Mouse (Mus musculus): ENCODE data around the gene Olfr115. TPM values are rescaled to one million over a fixed set of nuclear protein-coding genes. Genes with fewer than 3 reads are reported as not detected.

Olfr115 gene
- not detected for total RNA-seq (2022)

GRCm38 (mm10) chr17:37627009-37627408, at the start of gene Olfr115, which contains the start of gene Olfr116:
Gene Olfr115, minus strand, starts transcription at chr17:37627109.
Gene Olfr116, minus strand, starts transcription at chr17:37627199.
- no peak for DNase-seq (ENCODE audit: low spot score in 2 of 2)

DNA sequence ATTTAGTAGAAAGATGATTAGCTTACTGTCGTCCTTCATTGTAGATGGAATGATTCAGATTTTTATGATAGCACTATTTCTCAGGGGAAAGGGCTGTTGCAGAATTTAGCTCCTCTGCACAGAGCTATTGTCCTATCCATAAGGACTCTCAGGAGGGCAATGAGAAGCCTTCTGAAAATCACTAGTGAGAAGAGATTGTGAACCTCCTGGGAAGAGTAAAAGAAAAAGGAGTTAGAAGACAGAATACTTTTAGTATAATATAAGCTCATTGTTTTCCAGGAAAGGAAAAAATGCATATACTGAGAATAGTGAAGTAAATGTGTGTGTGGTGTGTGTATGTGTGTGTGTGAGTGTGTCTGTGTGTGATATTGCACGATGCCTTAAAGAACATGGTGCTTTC, 39.8 kb upstream of the Olfr115 start, which contains the start of gene Olfr118:
Olfr118 (plus strand) TSS at position 301 of the 400 bp plus-strand sequence.
- DNase-seq (ENCODE audit: low spot score in 2 of 2): no peak

GRCm38 (mm10) chr17:37663682-37664081, 36.8 kb upstream of the Olfr115 start, which contains the start of gene Olfr117:
Gene Olfr117, minus strand, starts transcription at chr17:37663782.
- no peak for DNase-seq (ENCODE audit: low spot score in 2 of 2)

- no peak for DNase-seq (ENCODE audit: low spot score in 2 of 2)
Observed at GRCm38 (mm10) chr17:37592643-37593042, 34.3 kb downstream of the Olfr115 start, which contains the start of gene Olfr114. Gene Olfr114, minus strand, starts transcription at chr17:37592743.

DNA sequence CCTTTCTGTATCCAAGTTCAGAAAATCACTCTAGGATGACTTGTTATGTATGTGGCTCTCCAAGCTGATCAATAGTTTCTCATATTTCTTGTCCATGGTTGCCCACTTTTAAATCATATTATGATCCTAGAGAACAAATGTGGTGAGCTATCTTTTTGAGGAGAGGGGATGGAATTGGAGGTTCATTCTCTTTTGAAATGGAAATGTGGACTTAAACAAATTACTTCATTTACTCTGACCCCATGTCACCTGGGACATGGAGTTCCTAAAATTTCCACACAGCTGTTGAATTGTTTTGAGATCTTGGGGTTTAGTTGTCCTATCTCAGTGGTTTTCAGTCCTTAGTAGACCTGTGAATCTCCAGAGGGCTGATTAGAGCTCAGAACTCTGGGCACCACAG, 49.3 kb downstream of the Olfr115 start, which contains the start of gene Olfr113:
Olfr113 (minus strand) TSS at position 101 of the 400 bp plus-strand sequence.
- no peak for DNase-seq (ENCODE audit: low spot score in 2 of 2)

DNA sequence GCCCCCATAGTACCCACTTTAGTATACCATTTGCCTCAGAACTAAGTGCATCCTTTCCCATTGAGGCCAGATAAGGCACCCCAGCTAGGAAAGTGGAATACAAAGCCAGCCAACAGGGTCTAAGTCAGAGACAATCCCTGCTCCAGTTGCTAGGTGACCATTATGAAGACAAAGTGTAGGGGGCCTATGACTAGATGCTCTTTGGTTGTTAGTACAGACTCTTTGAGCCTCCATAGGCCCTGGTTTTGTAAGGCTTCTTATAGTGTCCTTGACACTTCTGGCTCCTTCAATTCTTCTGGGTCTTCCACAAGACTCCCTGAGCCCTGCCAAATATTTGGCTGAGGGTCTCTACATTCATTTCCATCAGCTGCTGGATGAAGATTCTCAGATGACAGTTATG, 57.6 kb downstream of the Olfr115 start, which contains the start of gene Olfr112:
Olfr112 (minus strand) TSS at position 101 of the 400 bp plus-strand sequence.
- no peak for DNase-seq (ENCODE audit: low spot score in 2 of 2)

Other genes starting within 250 kb of the Olfr115 start
- gene Olfr105-ps, start 248.1 kb downstream of the Olfr115 start, total RNA-seq (2022): not detected
- not detected for gene Olfr106-ps, start 236.7 kb downstream of the Olfr115 start, total RNA-seq (2022)
- gene Olfr107, start 227.9 kb downstream of the Olfr115 start, total RNA-seq (2022): not detected
- gene Olfr108, start 181.6 kb downstream of the Olfr115 start, total RNA-seq (2022): not detected
- gene Olfr109, start 168.2 kb downstream of the Olfr115 start, total RNA-seq (2022): not detected
- gene H2-M2, start 143.6 kb downstream of the Olfr115 start, total RNA-seq (2022): not detected
- 1 to 10 TPM in 2 of 4 experiments, not detected in 2; 1.8 to 2.5 TPM for gene Olfr110, start 134.6 kb downstream of the Olfr115 start, total RNA-seq (2022)
- 1 to 10 TPM in 2 of 4 experiments, not detected in 2; 4.8 to 5.5 TPM for gene Olfr111, start 119.1 kb downstream of the Olfr115 start, total RNA-seq (2022)
- gene Olfr112, start 57.7 kb downstream of the Olfr115 start, total RNA-seq (2022): not detected
- gene Olfr113, start 49.4 kb downstream of the Olfr115 start, total RNA-seq (2022): not detected
- gene Olfr114, start 34.4 kb downstream of the Olfr115 start, total RNA-seq (2022): not detected
- not detected for gene Olfr116, start 90 bp upstream of the Olfr115 start, total RNA-seq (2022)
- not detected for gene Olfr117, start 36.7 kb upstream of the Olfr115 start, total RNA-seq (2022)
- not detected for gene Olfr118, start 39.9 kb upstream of the Olfr115 start, total RNA-seq (2022)
- not detected for gene Olfr119, start 69.5 kb upstream of the Olfr115 start, total RNA-seq (2022)
- gene Olfr120, start 94.7 kb upstream of the Olfr115 start, total RNA-seq (2022): not detected
- not detected for gene Olfr121, start 121.7 kb upstream of the Olfr115 start, total RNA-seq (2022)
- gene Olfr122, start 141.5 kb upstream of the Olfr115 start, total RNA-seq (2022): not detected
- not detected for gene Olfr123, start 166.4 kb upstream of the Olfr115 start, total RNA-seq (2022)
- gene Olfr124, start 172.8 kb upstream of the Olfr115 start, total RNA-seq (2022): not detected
- gene Olfr125, start 205.8 kb upstream of the Olfr115 start, total RNA-seq (2022): not detected
- gene Olfr126, start 220.4 kb upstream of the Olfr115 start, total RNA-seq (2022): not detected

Measured in layer of hippocampus, adult 8-10 months (tissue).